Mouse (Mus musculus) A20 (cell line): ENCODE data around the gene Zbtb25.

Source experiments
- DNase-seq: peaks from one replicate; pipeline ENCODE4 v3.0.0-alpha.2; 2011; ENCODE audit warnings: low read depth, low spot score

The Zbtb25 gene

DNA sequence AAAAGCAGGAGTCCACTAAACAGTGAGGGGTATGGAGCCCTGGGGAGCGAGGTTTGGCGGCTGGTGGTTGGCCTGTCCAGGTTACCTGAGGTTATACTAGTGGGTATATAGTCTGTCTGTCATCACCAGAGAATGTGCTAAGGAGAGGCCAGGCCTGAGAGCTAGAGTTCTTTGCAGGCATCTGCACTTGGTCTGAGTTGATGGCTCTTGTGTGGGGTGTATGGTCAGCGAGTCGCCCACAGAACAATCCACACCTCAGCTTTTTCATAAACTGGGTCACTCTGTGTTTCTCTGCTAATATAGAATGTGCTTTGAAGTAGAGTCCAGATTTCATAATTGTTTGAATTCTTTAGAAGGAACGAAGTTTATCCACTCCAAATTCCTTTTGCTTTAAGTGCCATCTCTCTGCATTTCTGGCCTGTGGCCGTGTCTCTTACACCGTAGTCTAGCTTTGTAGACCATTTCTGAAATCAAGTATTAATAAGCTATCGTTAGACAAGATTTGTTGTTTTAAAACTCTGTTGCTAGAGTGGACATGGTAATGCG lies 70.0 kb downstream of the Zbtb25 start:
- no peak for DNase-seq

DNA sequence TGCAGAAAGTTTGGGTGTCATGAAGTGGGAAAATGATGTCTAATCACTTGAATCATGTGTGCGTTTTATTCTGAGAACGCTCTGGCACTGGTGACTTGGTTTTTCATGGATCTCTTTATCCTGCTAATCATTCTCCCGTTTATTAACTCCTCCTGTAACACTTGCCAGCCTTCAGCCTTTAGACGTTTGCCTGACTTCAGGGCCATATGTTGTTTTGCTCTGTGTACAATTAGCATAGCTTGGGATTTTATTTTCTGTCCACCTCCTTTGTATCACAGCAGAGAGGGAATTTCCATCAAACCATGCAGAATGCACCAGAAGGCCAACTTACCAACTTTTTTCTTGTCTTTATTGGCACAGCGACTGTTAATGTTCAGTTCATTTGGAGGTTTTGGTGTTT lies 71.6 kb downstream of the Zbtb25 start:
- no peak for DNase-seq
